Mouse (Mus musculus) intestine, embryonic 14.5 days (tissue): ENCODE measurements at regions not wholly inside any gene's neighbourhood (a gene's known extent, or its start where the extent isn't known, plus 50 kb on each side); places are given as distances from the start of the nearest gene placed in this dataset.

Source experiments
- ATAC-seq: fragments of 200-750 bp; cut with Nextera tagmentation; replicated peaks from 2 replicates; pipeline ENCODE4 v1.8.0; 2017; ENCODE audit warnings: low read depth, moderate number of reproducible peaks, moderate TSS enrichment, moderate library complexity; ENCODE audit not compliant: low FRiP score, low TSS enrichment
- DNase-seq: peaks from one replicate; pipeline ENCODE4 v3.0.0-alpha.2; 2018; ENCODE audit warnings: low spot score
- H3K27ac ChIP-seq: fragments of 300-500 bp; sonication (generic); 2 replicates; pipeline ENCODE4 v1.5.1; 2014; ENCODE audit warnings: low read depth, mild to moderate bottlenecking, control low read depth
- H3K27me3 ChIP-seq: fragments of 300-500 bp; sonication (generic); replicated peaks from 2 replicates; pipeline ENCODE4 v1.6.1; 2014; ENCODE audit warnings: low read length, control low read depth; ENCODE audit not compliant: control insufficient read depth, insufficient read depth
- H3K36me3 ChIP-seq: fragments of 300-500 bp; sonication (generic); 2 replicates; pipeline ENCODE4 v1.6.1; 2014; ENCODE audit warnings: low read length, control low read depth; ENCODE audit not compliant: control insufficient read depth, insufficient read depth
- H3K4me1 ChIP-seq: fragments of 300-500 bp; sonication (generic); replicated peaks from 2 replicates; pipeline ENCODE4 v1.6.1; 2014; ENCODE audit warnings: low read length, control low read depth, mixed read lengths; ENCODE audit not compliant: control insufficient read depth, insufficient read depth
- H3K4me2 ChIP-seq: fragments of 300-500 bp; sonication (generic); 2 replicates; pipeline ENCODE4 v1.6.1; 2014; ENCODE audit warnings: low read length
- H3K4me3 ChIP-seq: fragments of 300-500 bp; sonication (generic); 2 replicates; pipeline ENCODE4 v1.5.1; 2014; ENCODE audit warnings: low read depth, low read length, control low read depth, mixed read lengths
- H3K9ac ChIP-seq: fragments of 300-500 bp; sonication (generic); 2 replicates; pipeline ENCODE4 v1.6.1; 2014; ENCODE audit warnings: mild to moderate bottlenecking, low read length
- H3K9me3 ChIP-seq: fragments of 300-500 bp; sonication (generic); 2 replicates; pipeline ENCODE4 v1.6.1; 2016; ENCODE audit warnings: low read length, control low read depth; ENCODE audit not compliant: control insufficient read depth
- WGBS: fragments of 180-500 bp; shearing (Covaris S2); extraction: QIAGEN DNeasy Blood & Tissue Kit; methylation state at CpG from one replicate; pipeline ENCODE4 v1.1.7; 2014; 5-methylcytosine and 5-hydroxymethylcytosine counted together

GRCm38 (mm10) chr15:11607489-11607888 is 208.0 kb upstream of the Tars start:
- H3K9me3 ChIP-seq = no peaks in the 10 kb centered on the region
- DNase-seq (no peak), ATAC-seq (no peak)
- no peaks in the 10 kb centered on the region; the same call in 1 of the 2 replicates for H3K4me1 ChIP-seq
- no peak overlapping the region for H3K9ac ChIP-seq
- H3K27me3 ChIP-seq = no peaks in the 10 kb centered on the region
- H3K4me3 ChIP-seq = no peak overlapping the region
- no peaks in the 10 kb centered on the region for H3K36me3 ChIP-seq
- no peak overlapping the region for H3K27ac ChIP-seq
- H3K4me2 ChIP-seq = no peak overlapping the region

- DNase-seq (no peak), ATAC-seq (no peak)
- Histone ChIP-seq H3K36me3 (no peaks in the 10 kb centered on the region), H3K9me3 (no peaks in the 10 kb centered on the region), H3K27me3 (no peaks in the 10 kb centered on the region), H3K27ac (no peak overlapping the region), H3K4me2 (no peak overlapping the region), H3K9ac (no peak overlapping the region), H3K4me3 (no peak overlapping the region), H3K4me1 (no peaks in the 10 kb centered on the region; the same call in 1 of the 2 replicates)
- WGBS = 91% methylated on average over 4 of the region's 4 CpGs
Observed at GRCm38 (mm10) chr15:11605677-11606076, 206.2 kb upstream of the Tars start.

DNA sequence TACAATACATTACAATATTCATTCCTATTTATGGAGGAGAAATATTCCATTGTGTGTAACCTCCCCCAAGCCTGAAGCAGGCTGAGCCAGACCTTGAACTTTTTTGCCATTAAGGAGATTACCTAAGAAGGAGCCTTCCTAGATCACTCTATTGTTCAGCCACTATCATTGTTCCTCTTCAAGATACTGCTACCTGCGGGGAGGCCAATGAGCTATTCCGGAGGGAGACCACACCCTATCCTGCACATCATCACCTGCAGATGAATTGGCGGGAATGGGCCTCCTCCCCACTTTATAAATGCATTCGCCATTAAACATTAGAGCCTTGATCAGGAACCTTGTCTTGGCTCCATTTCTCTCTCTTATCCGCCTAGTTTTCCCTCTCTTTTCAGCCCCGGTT is 197.6 kb upstream of the Tars start:
- H3K4me3 ChIP-seq = no peak overlapping the region
- no peak overlapping the region for H3K9ac ChIP-seq
- H3K4me1 ChIP-seq = no peaks in the 10 kb centered on the region
- H3K27ac ChIP-seq = no peak overlapping the region
- H3K36me3 ChIP-seq = no peaks in the 10 kb centered on the region
- no peak for DNase-seq
- H3K9me3 ChIP-seq = no peaks in the 10 kb centered on the region
- H3K4me2 ChIP-seq = no peak overlapping the region
- H3K27me3 ChIP-seq = no peaks in the 10 kb centered on the region
- WGBS = 84% methylated on average over 6 of the region's 6 CpGs
- no peak for ATAC-seq

DNA sequence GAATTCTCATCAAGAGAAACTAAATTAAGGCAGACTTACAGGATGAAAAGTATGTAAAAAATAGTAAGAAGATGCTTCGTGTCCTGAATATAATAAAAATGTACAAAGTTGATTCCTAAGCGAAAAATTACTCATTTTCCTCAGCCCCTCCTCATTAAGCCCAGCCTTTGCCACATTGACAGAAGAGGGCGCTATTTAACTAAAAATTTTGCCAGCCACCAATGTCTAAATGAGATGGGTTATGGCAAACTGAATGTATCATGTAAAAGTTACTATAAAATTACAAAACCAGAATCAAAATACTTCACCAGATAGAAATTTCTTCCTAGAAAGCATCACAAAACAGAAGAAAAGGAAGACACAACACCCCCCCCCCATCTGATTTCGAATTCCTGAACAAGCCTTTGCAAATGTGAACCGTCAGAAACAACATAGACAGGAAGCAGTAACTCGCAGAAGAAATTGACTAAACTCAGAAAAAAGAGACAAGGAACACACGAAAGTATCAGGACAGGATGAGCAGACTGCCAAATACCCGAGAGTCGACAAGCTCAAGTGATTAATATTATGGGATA is 191.2 kb upstream of the Tars start:
- Histone ChIP-seq H3K9ac (no peak overlapping the region), H3K4me1 (no peaks in the 10 kb centered on the region), H3K9me3 (no peaks in the 10 kb centered on the region), H3K27me3 (no peaks in the 10 kb centered on the region), H3K4me2 (no peak overlapping the region), H3K27ac (no peak overlapping the region), H3K4me3 (no peak overlapping the region), H3K36me3 (no peaks in the 10 kb centered on the region)
- 27% methylated on average over 9 of the region's 9 CpGs for WGBS
- DNase-seq (no peak), ATAC-seq (no peak)

- Histone ChIP-seq H3K4me2 (no peak overlapping the region), H3K27me3 (no peaks in the 10 kb centered on the region), H3K4me1 (no peaks in the 10 kb centered on the region), H3K9ac (no peak overlapping the region), H3K36me3 (no peaks in the 10 kb centered on the region), H3K9me3 (no peaks in the 10 kb centered on the region), H3K27ac (no peak overlapping the region), H3K4me3 (no peak overlapping the region)
- 34% methylated on average over 7 of the region's 7 CpGs for WGBS
- ATAC-seq = no peak
- DNase-seq = no peak
Observed at GRCm38 (mm10) chr15:11589795-11590194, 190.3 kb upstream of the Tars start.

GRCm38 (mm10) chr15:11586384-11586783 is 186.9 kb upstream of the Tars start:
- H3K9ac ChIP-seq = no peak overlapping the region
- H3K4me3 ChIP-seq = no peak overlapping the region
- H3K4me2 ChIP-seq = no peak overlapping the region
- H3K9me3 ChIP-seq = no peaks in the 10 kb centered on the region
- no peak for DNase-seq
- no peaks in the 10 kb centered on the region for H3K4me1 ChIP-seq
- H3K36me3 ChIP-seq = no peaks in the 10 kb centered on the region
- WGBS = 91% methylated on average over 2 of the region's 2 CpGs
- no peak for ATAC-seq
- H3K27me3 ChIP-seq = no peaks in the 10 kb centered on the region
- H3K27ac ChIP-seq = no peak overlapping the region

DNA sequence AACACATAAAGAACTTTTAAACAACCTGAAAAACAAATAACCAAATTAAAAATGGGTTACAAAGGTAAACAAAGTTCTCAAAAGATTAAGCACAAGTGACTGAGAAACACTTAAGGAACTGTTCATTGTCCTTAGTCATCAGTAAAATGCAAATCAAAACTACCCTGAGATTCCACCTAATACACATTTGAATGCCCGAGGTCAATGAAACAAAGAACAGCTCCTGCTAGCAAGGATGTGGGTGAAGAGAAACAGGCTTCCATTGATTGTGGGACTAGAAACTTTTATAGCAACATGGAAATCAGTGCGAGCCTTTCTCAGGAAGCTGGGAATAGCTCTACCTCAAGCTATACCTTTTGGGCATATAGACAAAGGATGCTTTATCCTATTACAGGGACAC is 184.7 kb upstream of the Tars start:
- ATAC-seq (no peak), DNase-seq (no peak)
- Histone ChIP-seq H3K27ac (no peak overlapping the region), H3K4me1 (no peaks in the 10 kb centered on the region), H3K36me3 (no peaks in the 10 kb centered on the region), H3K27me3 (no peaks in the 10 kb centered on the region), H3K4me3 (no peak overlapping the region), H3K4me2 (no peak overlapping the region), H3K9me3 (no peaks in the 10 kb centered on the region), H3K9ac (no peak overlapping the region)
- WGBS = 80% methylated on average over 2 of the region's 2 CpGs

DNA sequence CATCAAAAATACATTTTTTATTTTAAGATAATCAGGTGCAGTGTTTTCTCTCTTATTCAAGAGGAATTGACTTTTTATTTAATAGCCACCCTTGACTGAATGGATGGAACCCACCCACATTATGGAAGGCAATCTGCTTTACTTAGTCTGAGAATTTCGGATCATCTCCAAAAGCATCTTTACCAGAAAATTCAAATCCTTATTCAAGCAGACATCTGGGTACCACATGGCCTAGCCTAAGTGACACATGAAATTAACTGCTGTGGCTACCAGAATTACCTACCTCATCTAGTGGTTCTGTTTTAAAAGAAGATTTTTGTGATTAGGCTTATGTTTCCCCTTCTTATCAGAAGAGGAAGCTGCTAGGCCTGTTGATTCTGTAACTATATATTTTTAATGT is 178.9 kb upstream of the Tars start:
- no peaks in the 10 kb centered on the region for H3K4me1 ChIP-seq
- 88% methylated on average over 1 of the region's 1 CpGs for WGBS

GRCm38 (mm10) chr15:11574359-11574758 is 174.9 kb upstream of the Tars start:
- Histone ChIP-seq H3K4me3 (no peak overlapping the region), H3K27me3 (no peaks in the 10 kb centered on the region), H3K4me1 (no peaks in the 10 kb centered on the region), H3K9ac (no peak overlapping the region), H3K36me3 (no peaks in the 10 kb centered on the region), H3K9me3 (no peaks in the 10 kb centered on the region), H3K4me2 (no peak overlapping the region), H3K27ac (no peak overlapping the region)
- DNase-seq = no peak
- ATAC-seq = no peak
- WGBS = 56% methylated on average over 2 of the region's 2 CpGs

More for the DNA sequence above, 178.9 kb upstream of the Tars start:
- Histone ChIP-seq H3K4me3 (no peak overlapping the region), H3K27me3 (no peaks in the 10 kb centered on the region), H3K9me3 (no peaks in the 10 kb centered on the region), H3K4me2 (no peak overlapping the region), H3K36me3 (no peaks in the 10 kb centered on the region), H3K9ac (no peak overlapping the region), H3K27ac (no peak overlapping the region)
- no peak for DNase-seq
- ATAC-seq = no peak
